Mouse (Mus musculus): Measurements from ENCODE around the gene Olfr700. TPM values are rescaled to one million over a fixed set of nuclear protein-coding genes. Genes with fewer than 3 reads are reported as not detected.

The Olfr700 gene
- not detected in 2 replicates for polyA plus RNA-seq (2012; rRNA removed)

GRCm38 (mm10) chr7:106808734-106809133, at the start of gene Olfr700:
Olfr700 (minus strand) TSS chr7:106808834.

GRCm38 (mm10) chr7:106843060-106843459, 34.4 kb upstream of the Olfr700 start, which contains the start of gene Olfr703:
Olfr703 (plus strand) TSS chr7:106843360.

DNA sequence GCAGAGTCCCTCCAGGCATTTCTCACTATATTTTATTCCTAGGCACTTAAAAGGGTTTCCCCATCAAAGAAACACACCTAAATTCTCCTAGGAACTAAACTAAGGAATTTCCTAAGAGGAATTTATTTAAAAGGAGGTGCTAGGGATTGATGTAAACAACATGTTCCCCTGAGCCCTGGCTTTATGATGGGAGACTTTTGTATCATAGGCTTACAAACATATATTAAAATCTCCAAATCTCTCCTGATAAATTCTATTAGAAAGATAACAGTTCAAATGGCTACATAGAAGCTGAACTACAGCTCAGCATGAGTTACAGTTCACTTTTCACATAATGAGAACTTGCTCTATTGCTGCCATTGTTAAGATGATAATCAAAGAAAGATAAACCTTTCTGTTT, 25.2 kb upstream of the Olfr700 start, which contains the start of gene Olfr702:
TSS of gene Olfr702 (minus strand) at position 101 of the 400 bp plus-strand sequence.

DNA sequence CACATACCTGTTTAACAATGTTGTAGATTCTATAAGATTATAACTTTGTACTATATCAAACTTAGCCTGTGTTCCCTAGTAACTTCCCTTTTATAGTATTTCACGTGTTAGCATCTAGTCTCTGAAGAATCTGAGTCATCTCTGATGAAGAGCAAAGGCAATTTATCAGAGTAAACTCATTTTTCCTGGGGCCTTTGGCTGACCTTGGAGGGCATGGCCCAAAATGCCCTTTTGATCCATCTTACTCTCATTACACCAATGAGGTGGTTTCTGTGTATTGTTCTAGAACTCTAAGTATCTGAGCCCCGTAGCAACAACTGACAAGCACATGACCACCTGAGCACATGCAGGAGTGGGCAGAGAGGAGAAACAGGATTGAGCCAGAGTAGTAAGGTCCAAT, 5.2 kb upstream of the Olfr700 start, which contains the start of gene Olfr701:
TSS of gene Olfr701 (plus strand) at position 301 of the 400 bp plus-strand sequence.

GRCm38 (mm10) chr7:106793098-106793497, 15.5 kb downstream of the Olfr700 start, which contains the start of gene Olfr699:
Olfr699 (minus strand) TSS chr7:106793198.

Other genes starting within 250 kb of the Olfr700 start
- gene Olfr693, start 128.2 kb downstream of the Olfr700 start, polyA plus RNA-seq (2012; rRNA removed): not detected in 2 replicates
- gene Olfr694, start 117.0 kb downstream of the Olfr700 start, polyA plus RNA-seq (2012; rRNA removed): not detected in 2 replicates
- gene Olfr695, start 92.4 kb downstream of the Olfr700 start, polyA plus RNA-seq (2012; rRNA removed): not detected in 2 replicates
- gene Olfr697, start 66.4 kb downstream of the Olfr700 start, polyA plus RNA-seq (2012; rRNA removed): not detected in 2 replicates
- not detected in 2 replicates for gene Olfr698, start 53.4 kb downstream of the Olfr700 start, polyA plus RNA-seq (2012; rRNA removed)
- not detected in 2 replicates for gene Olfr699, start 15.6 kb downstream of the Olfr700 start, polyA plus RNA-seq (2012; rRNA removed)
- gene Olfr701, start 5.3 kb upstream of the Olfr700 start, polyA plus RNA-seq (2012; rRNA removed): not detected in 2 replicates
- gene Olfr702, start 25.1 kb upstream of the Olfr700 start, polyA plus RNA-seq (2012; rRNA removed): not detected in 2 replicates
- gene Olfr703, start 34.5 kb upstream of the Olfr700 start, polyA plus RNA-seq (2012; rRNA removed): not detected in 2 replicates
- gene Olfr704, start 54.4 kb upstream of the Olfr700 start, polyA plus RNA-seq (2012; rRNA removed): not detected in 2 replicates
- gene Olfr705, start 68.1 kb upstream of the Olfr700 start, polyA plus RNA-seq (2012; rRNA removed): not detected in 2 replicates
- not detected in 2 replicates for gene Olfr706, start 79.3 kb upstream of the Olfr700 start, polyA plus RNA-seq (2012; rRNA removed)
- not detected in 2 replicates for gene Olfr707, start 92.4 kb upstream of the Olfr700 start, polyA plus RNA-seq (2012; rRNA removed)
- gene Olfr1532-ps1, start 99.2 kb upstream of the Olfr700 start, polyA plus RNA-seq (2012; rRNA removed): not detected in 2 replicates
- gene Olfr709-ps1, start 123.4 kb upstream of the Olfr700 start, polyA plus RNA-seq (2012; rRNA removed): not detected in 2 replicates
- not detected in 2 replicates for gene Olfr710, start 139.5 kb upstream of the Olfr700 start, polyA plus RNA-seq (2012; rRNA removed)
- not detected in 2 replicates for gene Olfr6, start 155.1 kb upstream of the Olfr700 start, polyA plus RNA-seq (2012; rRNA removed)
- not detected in 2 replicates for gene Olfr711, start 166.6 kb upstream of the Olfr700 start, polyA plus RNA-seq (2012; rRNA removed)
- gene Olfr2, start 197.2 kb upstream of the Olfr700 start, polyA plus RNA-seq (2012; rRNA removed): not detected in 2 replicates
- gene Olfr713, start 222.3 kb upstream of the Olfr700 start, polyA plus RNA-seq (2012; rRNA removed): not detected in 2 replicates